Mouse (Mus musculus): ENCODE results near the gene Pcnx4.

DNA sequence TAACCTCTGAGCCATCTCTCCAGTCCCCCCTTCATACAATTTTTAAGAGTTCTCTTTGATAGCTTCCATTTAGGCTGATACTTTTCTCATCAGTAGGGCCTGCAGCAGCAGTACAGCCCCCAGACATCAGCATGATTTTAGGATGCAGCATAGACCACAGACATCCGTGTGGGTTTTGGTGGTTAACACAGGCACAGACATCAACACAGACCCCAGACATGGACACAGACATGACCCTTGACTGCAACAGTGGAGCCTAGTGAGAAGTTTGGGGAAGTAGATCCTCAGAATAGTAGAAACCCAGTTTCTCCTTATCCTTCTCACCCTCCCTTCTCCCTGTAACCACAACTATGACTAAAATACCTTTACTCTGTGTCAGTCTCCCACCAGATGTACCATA, 49.2 kb downstream of the Pcnx4 start:
- TF ChIP-seq POLR2A (IDR thresholded peaks at IDR 0.05; ENCODE audit: borderline replicate concordance, low read depth, low read length) (no peak), CTCF (IDR thresholded peaks at IDR 0.05; ENCODE audit: low read depth, low read length) (no peak)
